Mouse (Mus musculus) adrenal gland, postnatal 25 days (tissue): ENCODE results near the gene Gm21983. TPM values are rescaled to one million over a fixed set of nuclear protein-coding genes. Genes with fewer than 3 reads are reported as not detected.

ENCODE experiments used
- DNase-seq: peaks from one replicate; pipeline ENCODE4 v3.0.0; 2021; ENCODE audit warnings: mixed read lengths
- long read RNA-seq: library from polyadenylated mRNA; stranded (forward); transcript quantifications from one replicate; pipeline ENCODE4 v2.0.0, GENCODE M21; 2021
- total RNA-seq: library from RNA; stranded (reverse); gene quantifications from 2 replicates; pipeline ENCODE4 v1.2.3, GENCODE M21; 2021

Gm21983 gene
- total RNA-seq: 0.62 TPM in 1 of 2 replicates, not detected in the other
- long read RNA-seq, partial matches to known transcripts: 0 of 1 reads
- long read RNA-seq, other reads (novel, unspliced or antisense): 1 of 1 reads

DNA sequence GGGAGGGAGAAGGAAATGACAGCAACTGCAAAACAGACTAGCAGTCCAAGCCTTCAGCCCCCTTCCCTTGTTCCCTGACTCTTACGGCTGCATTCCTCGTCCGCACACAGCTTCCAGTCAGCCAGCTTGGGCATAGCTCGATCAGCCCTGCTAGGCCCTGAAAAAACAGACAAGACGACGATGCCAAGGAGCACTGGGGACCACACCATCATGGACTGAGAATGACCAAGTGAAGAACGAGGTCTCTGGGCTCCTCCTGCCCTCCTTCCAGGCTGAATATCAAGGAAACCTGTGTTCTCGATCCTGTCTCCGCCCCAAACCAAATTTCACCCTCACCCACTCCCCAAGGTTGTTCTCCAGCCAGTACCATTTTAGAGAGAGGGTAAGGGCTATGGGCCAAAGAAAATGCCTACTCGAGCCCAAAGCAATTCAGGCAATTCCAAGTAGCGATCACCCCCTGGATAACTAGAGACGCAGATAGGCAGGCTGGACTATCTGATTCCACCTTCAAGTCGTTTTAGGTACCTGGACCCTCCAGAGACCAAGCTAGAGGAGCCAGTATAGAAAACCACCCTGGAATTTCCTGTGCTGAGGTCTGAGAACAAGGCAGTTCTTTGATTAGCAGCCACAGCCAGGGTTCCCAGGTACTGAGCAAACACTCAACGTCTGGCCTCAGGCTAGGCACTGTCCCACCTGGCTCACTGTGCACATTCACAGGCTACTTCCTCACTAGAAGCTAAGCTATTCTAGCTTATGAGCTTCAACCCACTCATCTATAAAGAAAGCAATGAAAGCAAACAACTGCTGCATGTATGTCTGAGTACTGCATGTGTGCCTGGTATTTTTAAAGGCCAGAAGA lies at the start of gene Gm21983, which contains the start of gene Mia:
TSS of gene Gm21983 (minus strand) at position 250 of the 859 bp plus-strand sequence.
TSS of gene Mia (minus strand) at position 321 of the 859 bp plus-strand sequence.
- DNase-seq: no peak

DNA sequence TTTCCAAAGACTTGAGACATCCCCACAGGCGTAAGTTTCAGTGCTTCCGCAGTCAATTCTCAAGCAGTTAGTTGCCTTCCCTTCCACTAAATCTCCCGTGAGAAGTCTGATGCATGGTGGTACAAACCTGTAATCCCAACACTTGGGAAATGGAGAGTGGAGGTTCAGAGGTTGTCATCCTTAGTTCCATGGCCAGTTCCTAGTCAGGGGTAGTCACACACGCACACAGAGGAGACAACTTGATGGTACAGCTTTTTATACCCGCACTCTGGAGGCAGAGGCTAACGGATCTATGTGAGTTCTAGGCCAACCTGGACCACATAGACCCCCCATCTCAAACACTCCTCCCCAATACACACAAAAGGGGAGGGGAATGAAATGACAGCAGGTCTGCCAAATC lies 48.0 kb upstream of the Gm21983 start:
- DNase-seq: no peak

- DNase-seq: peak; percentile 90
Observed at GRCm38 (mm10) chr7:27228281-27228821, 47.5 kb upstream of the Gm21983 start, which contains the start of gene Itpkc. Gene Itpkc, minus strand, starts transcription at chr7:27228661.

GRCm38 (mm10) chr7:27227676-27228075 lies 46.8 kb upstream of the Gm21983 start:
- no peak for DNase-seq

DNA sequence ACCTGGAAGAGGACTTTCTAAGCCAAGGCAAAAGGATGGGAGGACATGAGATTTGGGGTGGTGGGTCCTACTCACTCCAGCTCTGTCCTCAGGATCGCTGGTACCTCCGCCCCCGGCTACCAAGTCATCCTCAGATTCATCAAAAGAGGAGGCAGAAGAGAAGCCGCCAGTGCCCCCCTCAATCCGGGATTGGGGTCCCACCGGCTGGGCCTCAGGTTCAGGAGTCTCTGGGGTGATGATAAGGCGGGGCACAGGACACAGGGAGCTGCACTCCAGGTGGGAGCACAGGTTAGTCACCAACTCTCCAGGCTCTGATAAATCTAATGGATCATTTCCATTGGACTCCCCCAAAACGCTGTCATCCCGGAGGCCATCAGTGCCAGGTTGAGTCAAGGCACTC lies 46.4 kb upstream of the Gm21983 start:
- no peak for DNase-seq

DNA sequence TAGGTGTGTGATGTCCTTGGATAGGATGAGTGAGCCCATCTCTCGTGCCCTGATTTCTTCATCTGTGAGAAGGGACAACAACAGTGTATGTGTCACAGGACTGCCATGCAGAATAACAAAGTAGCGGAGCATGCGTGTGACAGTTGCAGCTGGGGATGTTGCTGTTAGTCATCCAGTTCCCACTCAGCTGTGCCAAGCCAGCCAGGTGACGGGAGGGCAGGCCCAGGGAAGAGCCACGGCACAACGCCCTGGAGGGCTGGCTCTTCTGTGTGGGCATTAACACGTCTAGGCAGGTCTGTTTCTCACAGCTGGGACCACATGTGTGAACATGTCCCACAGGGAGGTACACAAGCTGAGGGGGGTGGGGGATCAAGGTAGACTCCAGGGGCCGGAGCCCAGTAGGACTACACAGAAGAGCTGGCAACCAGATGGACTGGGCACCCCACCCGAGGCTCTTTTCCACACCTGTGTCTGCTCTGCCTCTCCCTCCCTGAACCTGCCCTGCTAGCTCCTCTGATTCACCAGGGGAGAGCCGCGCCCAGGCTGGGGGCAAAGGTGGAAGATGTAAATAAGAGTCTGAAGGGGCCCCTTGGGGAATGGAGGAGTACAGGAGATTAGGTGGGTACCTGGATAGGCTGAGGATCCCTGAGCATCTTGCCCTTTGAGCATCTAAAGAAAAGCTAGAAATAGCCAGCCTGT lies 44.1 kb upstream of the Gm21983 start:
- peak; percentile 57 for DNase-seq

- no peak for DNase-seq
Observed at GRCm38 (mm10) chr7:27222538-27222937, 41.7 kb upstream of the Gm21983 start.

DNA sequence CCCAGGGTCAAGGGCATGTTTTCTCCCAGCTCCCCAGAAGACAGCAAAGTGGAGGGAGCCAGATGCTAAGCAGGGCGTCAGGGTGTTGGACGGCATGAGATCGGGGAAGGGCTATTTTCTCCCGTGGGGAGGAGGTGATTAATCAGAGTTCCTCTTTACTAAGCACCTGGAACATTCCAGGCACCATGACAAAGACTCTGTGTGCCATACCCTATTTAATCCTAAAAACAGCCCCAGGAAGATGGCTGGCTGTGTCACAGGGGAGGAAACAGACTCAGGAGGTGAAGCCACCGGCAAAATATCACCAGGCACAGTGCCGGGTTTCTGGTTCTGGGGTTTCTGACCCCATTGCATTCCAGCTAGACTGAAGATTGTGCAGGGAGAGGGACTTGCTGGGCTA lies 41.1 kb upstream of the Gm21983 start:
- DNase-seq: no peak

GRCm38 (mm10) chr7:27219937-27220336 lies 39.1 kb upstream of the Gm21983 start:
- no peak for DNase-seq

- no peak for DNase-seq
Observed at GRCm38 (mm10) chr7:27218586-27218985, 37.7 kb upstream of the Gm21983 start.

- DNase-seq: no peak
Observed at GRCm38 (mm10) chr7:27212626-27213025, 31.7 kb upstream of the Gm21983 start.

DNA sequence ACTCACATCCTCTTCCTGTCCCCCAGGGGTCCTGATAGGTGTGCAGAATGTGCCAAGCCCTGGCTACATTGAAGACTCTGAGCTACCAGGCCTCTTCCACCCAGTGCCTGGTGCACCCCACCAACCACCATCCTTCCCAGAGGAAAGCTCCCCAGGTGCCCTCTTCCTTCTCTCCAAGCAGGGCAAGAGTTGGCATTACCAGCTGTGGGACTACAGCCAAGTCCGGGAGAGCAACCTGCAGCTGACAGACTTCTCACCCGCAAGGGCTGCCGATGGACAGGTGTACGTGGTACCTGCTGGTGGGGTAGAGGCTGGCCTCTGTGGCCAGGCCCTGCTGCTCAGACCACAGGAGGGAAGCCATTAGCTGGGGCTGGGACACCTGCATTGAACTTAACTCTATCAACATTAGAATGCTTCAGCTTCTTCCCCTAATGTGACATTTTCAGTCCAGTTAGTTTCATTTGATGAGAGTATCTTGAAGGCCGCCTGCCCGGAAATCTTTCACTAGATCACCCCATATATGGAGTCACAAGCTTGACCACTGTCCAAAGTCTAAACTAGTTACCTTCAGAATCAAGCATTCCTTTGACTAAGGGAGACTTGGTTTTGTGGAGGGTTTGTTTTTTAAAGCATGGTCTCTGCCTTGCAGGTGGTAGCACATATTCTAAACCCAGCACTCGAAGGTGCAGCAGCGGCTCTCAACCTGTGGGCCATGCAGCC lies 23.0 kb upstream of the Gm21983 start:
- no peak for DNase-seq

DNA sequence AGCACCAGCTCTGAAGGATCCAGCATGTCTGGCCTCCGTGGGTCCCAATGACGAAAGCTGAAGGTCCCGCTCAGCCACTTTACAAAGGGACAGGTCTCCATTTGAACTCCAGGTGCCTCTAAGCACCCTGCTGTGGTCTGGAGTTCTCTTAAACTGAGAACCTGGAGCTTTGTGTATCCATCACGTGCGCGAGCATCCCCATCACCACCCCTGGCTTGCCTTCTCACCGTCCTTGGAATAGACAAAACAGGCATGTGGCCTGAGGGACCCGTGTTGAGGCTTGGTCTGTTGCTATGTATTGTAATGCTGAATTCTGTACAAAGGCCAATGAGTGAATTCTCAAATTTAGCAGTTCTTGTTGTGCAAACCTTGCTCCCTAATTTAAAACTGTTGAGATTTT lies 17.9 kb upstream of the Gm21983 start:
- DNase-seq: no peak

DNA sequence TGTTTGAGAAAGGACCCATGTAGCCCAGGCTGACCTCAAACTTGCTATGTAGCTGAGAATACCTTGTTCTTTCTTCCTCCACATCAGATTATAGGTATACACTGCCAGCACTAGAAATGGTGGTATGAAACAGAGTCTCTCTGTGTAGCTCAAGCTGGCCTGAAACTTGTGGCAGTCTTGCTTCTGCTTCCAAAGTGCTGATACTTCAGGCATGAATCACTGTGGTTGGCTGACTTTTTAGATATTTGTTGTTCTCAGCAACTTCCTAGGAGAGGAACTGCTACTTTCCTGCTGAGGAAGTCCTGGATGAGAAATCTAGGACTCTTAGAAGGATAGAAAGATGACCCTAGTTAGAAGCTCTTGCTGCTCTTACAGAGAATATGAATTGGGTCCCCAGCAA lies 17.5 kb upstream of the Gm21983 start:
- DNase-seq: no peak

DNA sequence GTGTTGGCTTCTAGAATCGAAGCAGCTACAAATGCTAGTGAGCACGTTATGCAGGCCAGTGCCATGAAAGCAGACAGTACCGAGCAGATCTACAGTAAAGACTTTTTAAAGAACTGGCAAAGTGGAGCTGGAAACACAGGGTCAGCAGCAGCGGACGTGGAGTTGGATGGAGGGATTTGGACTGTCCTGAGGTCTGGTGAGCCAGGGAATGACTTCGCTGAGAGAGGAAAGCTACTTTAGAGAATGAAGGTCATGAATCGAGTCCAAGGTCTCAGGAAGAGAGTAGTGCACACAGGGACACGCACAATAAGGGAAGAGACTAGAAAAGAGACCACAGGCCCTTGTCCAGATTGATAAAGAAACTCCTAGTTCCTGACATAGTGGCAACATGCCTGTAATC lies 16.7 kb upstream of the Gm21983 start:
- DNase-seq: no peak

DNA sequence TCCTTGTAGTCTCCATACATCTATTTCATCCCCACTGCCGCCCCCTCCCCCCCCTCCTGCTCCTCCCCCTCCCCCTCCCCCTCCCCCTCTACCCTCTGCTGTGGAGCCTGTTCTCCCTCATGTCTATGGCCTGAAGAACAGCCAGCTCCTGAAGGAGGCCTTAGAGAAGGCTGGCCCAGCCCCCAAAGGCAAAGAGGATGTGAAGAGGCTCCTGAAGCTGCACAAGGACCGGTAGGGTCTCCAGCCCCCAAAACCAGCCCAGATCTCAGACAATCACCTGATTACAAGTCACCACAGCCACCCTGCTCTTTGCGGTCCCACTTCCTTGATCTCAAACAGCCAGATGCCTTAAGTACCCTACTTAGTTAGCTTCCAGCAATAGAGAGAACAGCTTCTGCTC lies 16.2 kb upstream of the Gm21983 start:
- no peak for DNase-seq

DNA sequence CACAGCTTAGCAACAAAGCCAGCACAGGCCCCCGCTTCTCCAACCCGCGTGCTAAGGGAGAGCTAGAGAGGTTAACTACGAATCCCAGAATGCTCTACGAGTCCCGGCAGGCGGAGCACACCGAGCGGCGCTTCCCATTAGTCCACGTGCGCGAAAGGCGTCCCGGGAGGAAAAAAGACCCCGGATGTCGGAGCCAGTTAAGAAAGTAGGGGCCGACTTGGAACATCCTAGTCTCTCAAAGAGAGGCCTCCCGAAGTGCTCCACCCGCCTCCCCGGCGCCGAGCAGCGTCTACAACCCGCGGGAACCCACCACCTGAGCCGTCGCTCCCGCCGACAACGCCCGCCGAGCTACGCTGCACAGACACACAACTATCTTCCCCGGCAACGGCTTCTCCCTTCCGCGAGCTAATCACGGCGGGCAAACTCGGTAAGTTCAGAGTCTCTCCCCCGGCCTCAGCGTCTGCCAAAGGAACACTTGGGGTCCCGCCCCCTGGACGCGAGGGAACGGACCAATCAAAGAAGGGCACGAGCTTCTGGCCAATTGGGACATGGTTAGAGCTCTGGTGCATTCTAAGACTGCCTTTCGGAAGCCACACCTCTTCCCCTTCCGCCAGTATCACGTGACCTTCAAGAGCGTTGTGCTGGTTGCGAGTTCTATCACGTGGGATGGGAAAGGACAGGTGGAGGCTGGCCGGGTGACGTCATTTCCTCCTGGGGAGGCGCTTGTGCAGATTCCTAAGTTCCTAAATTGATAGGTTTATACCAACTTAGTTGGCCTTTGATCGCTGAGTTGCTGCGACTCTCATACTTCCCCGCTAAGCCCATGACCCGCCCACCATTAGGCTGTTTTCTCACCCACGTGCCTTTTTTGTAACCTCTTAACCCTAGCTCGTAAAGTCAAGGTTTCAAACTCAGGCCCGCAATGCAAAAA lies 15.1 kb upstream of the Gm21983 start, which contains the start of the genes BC024978 and Snrpa:
TSS of gene BC024978 (plus strand) at position 101 of the 931 bp plus-strand sequence.
TSS of gene Snrpa (minus strand) at position 591 of the 931 bp plus-strand sequence.
- DNase-seq: peak; percentile 92

DNA sequence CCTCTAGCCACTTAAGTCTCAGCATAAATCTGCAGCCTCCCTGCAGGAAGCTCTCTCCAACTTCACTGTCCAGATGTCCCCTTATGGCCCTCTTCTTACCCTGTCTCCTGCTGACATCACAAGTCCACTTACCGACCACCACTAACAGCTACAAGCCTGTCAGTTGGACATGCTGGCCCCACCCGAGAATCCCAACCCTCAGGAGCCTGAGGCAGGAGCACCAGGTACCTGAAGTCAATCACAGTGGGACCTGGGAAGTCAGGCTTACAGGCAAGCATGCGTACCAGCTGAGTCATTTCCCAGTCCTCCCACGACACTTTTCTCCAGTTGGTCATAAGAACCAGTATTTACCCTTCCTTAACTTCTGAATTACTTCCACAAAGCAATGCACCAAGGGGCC lies 12.8 kb upstream of the Gm21983 start:
- no peak for DNase-seq

GRCm38 (mm10) chr7:27192434-27192833 lies 11.5 kb upstream of the Gm21983 start:
- no peak for DNase-seq

DNA sequence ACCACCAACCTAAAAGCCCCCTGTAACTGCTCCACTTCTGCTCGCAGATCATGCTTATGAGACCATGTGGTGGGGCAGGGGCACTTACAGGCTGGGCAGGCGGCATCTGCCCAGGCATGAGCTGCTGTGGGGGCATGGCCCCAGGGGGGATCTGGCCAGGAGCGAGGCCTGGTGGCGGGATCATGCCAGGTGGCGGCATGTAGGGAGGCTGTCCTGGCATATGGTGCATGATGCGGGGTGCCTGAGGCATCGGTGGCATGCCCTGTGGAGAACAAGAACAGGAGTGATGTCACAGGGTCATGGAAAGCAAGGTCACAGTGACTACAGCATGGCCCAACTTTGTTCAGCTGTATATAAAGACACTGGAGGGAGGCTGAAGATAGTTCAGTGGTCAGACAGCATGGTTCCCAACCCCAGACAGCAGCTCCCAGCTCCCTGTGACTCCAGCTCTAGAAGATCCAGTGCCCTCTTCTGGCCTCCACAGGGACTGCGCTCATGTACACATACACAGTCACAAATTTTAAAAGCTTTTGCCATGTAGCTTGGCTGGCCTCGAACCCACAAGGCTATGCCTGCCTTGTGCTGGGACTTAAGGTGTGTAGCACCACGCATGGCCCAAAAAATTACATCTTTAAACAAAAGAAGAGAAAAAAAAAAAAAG lies 8.5 kb upstream of the Gm21983 start:
- no peak for DNase-seq
